Mouse (Mus musculus) stomach, embryonic 14.5 days (tissue): ENCODE measurements around the gene Smim20. TPM values are rescaled to one million over a fixed set of nuclear protein-coding genes. Genes with fewer than 3 reads are reported as not detected.

ENCODE experiments used
- polyA plus RNA-seq: library from polyadenylated mRNA; unstranded; fragments of >200 nt; fragmentation: Nextera tagmentation; extraction: Ambion mirVana; gene quantifications from 2 replicates; pipeline ENCODE4 v1.2.1, GENCODE M21; 2014

The Smim20 gene
- polyA plus RNA-seq, 1 experiment from 2014 or later, result 93.6 TPM

Other genes with a start within 250 kb of the Smim20 start
- gene Slc34a2, start 229.0 kb upstream of the Smim20 start, polyA plus RNA-seq, result 0.07 TPM in 1 of 2 replicates, not detected in the other
- gene Sel1l3, start 53.2 kb upstream of the Smim20 start, polyA plus RNA-seq, result 7.3 and 7.5 TPM in 2 replicates
- 42.4 and 45.4 TPM in 2 replicates for gene Rbpj, start 199.1 kb downstream of the Smim20 start, polyA plus RNA-seq